8 mouse cellular contexts compared by ENCODE assay signal in the genomic region with DNA sequence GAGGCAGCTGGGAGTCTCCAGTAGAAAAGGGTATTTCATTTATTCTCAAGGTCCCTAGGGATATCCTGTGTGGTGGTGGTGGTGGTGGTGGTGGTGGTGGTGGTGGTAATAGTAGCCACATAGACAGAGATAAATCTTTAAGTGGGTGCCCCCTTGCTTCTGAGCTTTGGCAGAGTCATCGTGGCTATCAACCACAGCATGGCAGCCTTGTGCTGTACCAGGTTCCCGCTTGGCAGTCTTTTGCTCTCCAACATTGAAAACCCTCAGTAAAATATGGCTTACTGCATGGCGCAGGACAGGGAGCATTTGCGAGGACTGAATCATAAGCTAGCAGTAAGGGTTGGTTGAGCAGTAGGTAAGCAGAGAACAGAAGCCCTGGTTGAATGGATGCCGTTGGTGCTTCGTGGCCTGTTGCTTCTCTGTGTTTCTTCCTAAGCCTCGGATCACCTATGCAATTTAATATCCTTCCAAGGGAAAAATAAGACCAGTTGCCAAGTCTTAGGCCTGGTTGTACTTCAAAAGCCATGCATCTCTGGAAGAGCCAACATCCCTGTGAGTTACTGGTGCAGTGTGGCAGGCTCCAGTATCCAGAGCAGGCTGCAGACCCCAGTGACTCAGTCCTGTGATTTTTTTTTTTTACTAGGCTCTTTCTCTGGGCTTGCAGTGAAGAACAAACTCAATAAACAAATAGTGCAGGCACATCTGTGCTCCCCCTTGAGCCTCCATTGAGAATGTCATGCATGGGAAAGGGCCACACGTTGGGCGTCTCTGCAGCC.
DNase-seq lines count a peak whose midpoint lies in the region; ATAC-seq and TF ChIP-seq lines count a peak whose summit lies in the region.

No protein-coding gene starts in this region.

- no peak for TF ChIP-seq EP300 in lung, postnatal 0 days (IDR thresholded peaks at IDR 0.05)

- H3K27ac ChIP-seq in lung, postnatal 0 days (ENCODE audit: low read length), result peak overlapping the region; percentile 93
- peak overlapping the region; percentile 94 for H3K27ac ChIP-seq in intestine, embryonic 15.5 days
- H3K27ac ChIP-seq in stomach, embryonic 15.5 days, result peak overlapping the region; percentile 94

- peak; percentile 36 for TF ChIP-seq CTCF in lung, postnatal 0 days (IDR thresholded peaks at IDR 0.05)

- 78% methylated on average over 9 of the region's 9 CpGs for WGBS in lung, postnatal 0 days
- 82% methylated on average over 9 of the region's 9 CpGs for whole genome bisulfite sequencing in intestine, embryonic 15.5 days
- WGBS in stomach, embryonic 15.5 days, result 84% methylated on average over 9 of the region's 9 CpGs

- no peaks in the 10 kb centered on the region for H3K9me3 ChIP-seq in lung, postnatal 0 days (ENCODE audit: low read length)
- no peaks in the 10 kb centered on the region for H3K9me3 ChIP-seq in intestine, embryonic 15.5 days
- no peaks in the 10 kb centered on the region for H3K9me3 ChIP-seq in stomach, embryonic 15.5 days

- H3K36me3 ChIP-seq in lung, postnatal 0 days (ENCODE audit: insufficient read depth, low read length), result no peaks in the 10 kb centered on the region
- no peaks in the 10 kb centered on the region for H3K36me3 ChIP-seq in intestine, embryonic 15.5 days
- no peaks in the 10 kb centered on the region for H3K36me3 ChIP-seq in stomach, embryonic 15.5 days

- DNase-seq in cerebellum, adult 9-11 months, result peak; percentile 19
- no peak for DNase-seq in cerebellum, adult 11 months
- DNase-seq in lung, postnatal 0 days (ENCODE audit: low spot score), result peak; percentile 57
- no peak for DNase-seq in lung, adult 18-20 months
- no peak for DNase-seq in thymus, postnatal 36 days
- DNase-seq in yolk sac, embryonic 10.5 days (ENCODE audit: low spot score), result no peak

- H3K9ac ChIP-seq in lung, postnatal 0 days (replicated peaks; ENCODE audit: low read depth), result no peak overlapping the region
- H3K9ac ChIP-seq in intestine, embryonic 15.5 days, result no peak overlapping the region
- H3K9ac ChIP-seq in stomach, embryonic 15.5 days, result no peak overlapping the region

- no peaks in the 10 kb centered on the region for H3K27me3 ChIP-seq in lung, postnatal 0 days (replicated peaks; ENCODE audit: insufficient read depth, low read length)
- no peaks in the 10 kb centered on the region for H3K27me3 ChIP-seq in intestine, embryonic 15.5 days (replicated peaks)
- H3K27me3 ChIP-seq in stomach, embryonic 15.5 days (replicated peaks), result no peaks in the 10 kb centered on the region

- H3K4me3 ChIP-seq in lung, postnatal 0 days (ENCODE audit: low read depth, low read length), result no peak overlapping the region
- H3K4me3 ChIP-seq in intestine, embryonic 15.5 days (replicated peaks), result no peak overlapping the region
- H3K4me3 ChIP-seq in stomach, embryonic 15.5 days (replicated peaks), result no peak overlapping the region

- no peak overlapping the region for H3K4me2 ChIP-seq in lung, postnatal 0 days (replicated peaks; ENCODE audit: low read depth, low read length)
- H3K4me2 ChIP-seq in intestine, embryonic 15.5 days (replicated peaks), result no peak overlapping the region
- H3K4me2 ChIP-seq in stomach, embryonic 15.5 days, result peak overlapping the region; percentile 40; the same call in 1 of the 2 replicates

- no peak for ATAC-seq in lung, postnatal 0 days
- no peak for ATAC-seq in intestine, embryonic 15.5 days
- ATAC-seq in stomach, embryonic 15.5 days (ENCODE audit: insufficient read depth, low FRiP score, low read depth), result no peak

- peaks cover 17% of the 10 kb centered on the region for H3K4me1 ChIP-seq in lung, postnatal 0 days (ENCODE audit: insufficient read depth, low read depth, low read length)
- peaks cover 18% of the 10 kb centered on the region for H3K4me1 ChIP-seq in intestine, embryonic 15.5 days (replicated peaks)
- peaks cover 25% of the 10 kb centered on the region for H3K4me1 ChIP-seq in stomach, embryonic 15.5 days

Comparison
In these comparisons a context has a peak if more than half of its experiments do, and no peak if none do; other contexts are left out.
1. DNase-seq: peak in cerebellum, adult 9-11 months (single experiment) and lung, postnatal 0 days (single experiment); none in cerebellum, adult 11 months (single experiment), lung, adult 18-20 months (0 of 2), thymus, postnatal 36 days (0 of 2) and yolk sac, embryonic 10.5 days (single experiment).
2. Peak in every context shown above with its lines, with median percentiles within 50 percentile points of each other: H3K27ac ChIP-seq.